Comparison of ENCODE assay signal across 8 mouse cellular contexts in genomic region chr8:47674140-47674776, GRCm38 (mm10). TPM values are rescaled to one million over a fixed set of nuclear protein-coding genes. Genes with fewer than 3 reads are reported as not detected.
A peak's percentile ranks its signal among the peaks of the same experiment; 100 is the strongest.
DNase-seq lines count a peak whose midpoint lies in the region; ATAC-seq and TF ChIP-seq lines count a peak whose summit lies in the region.

No protein-coding gene starts in this region.

- no peaks in the 10 kb centered on the region for H3K9me3 ChIP-seq in G1E (replicated peaks)
- no peaks in the 10 kb centered on the region for H3K9me3 ChIP-seq in embryonic facial prominence, embryonic 13.5 days
- no peaks in the 10 kb centered on the region for H3K9me3 ChIP-seq in intestine, embryonic 16.5 days (ENCODE audit: control insufficient read depth, low read length)
- H3K9me3 ChIP-seq in neural tube, embryonic 13.5 days: no peaks in the 10 kb centered on the region

- H3K27me3 ChIP-seq in G1E (ENCODE audit: insufficient read depth, low read length): no peaks in the 10 kb centered on the region
- no peaks in the 10 kb centered on the region for H3K27me3 ChIP-seq in embryonic facial prominence, embryonic 13.5 days
- no peaks in the 10 kb centered on the region for H3K27me3 ChIP-seq in intestine, embryonic 16.5 days (replicated peaks; ENCODE audit: control insufficient read depth, insufficient read depth, low read length)
- no peaks in the 10 kb centered on the region for H3K27me3 ChIP-seq in neural tube, embryonic 13.5 days

- H3K4me3 ChIP-seq in left cerebral cortex, adult 2 months: peak overlapping the region; percentile 73
- H3K4me3 ChIP-seq in G1E (ENCODE audit: low read depth, low read length): peak overlapping the region; percentile 99
- peak overlapping the region; percentile 95 for H3K4me3 ChIP-seq in embryonic facial prominence, embryonic 13.5 days
- peak overlapping the region; percentile 93 for H3K4me3 ChIP-seq in intestine, embryonic 16.5 days (ENCODE audit: low read length)
- peak overlapping the region; percentile 84 for H3K4me3 ChIP-seq in neural tube, embryonic 13.5 days

- intact Hi-C loops in left cerebral cortex, adult 2 months (cut with DNase I): loop anchor here (5.0 kb wide), 1 partner anchor 122 kb away; no protein-coding TSS in a partner anchor
- intact Hi-C loops in left cerebral cortex, postnatal 4 days (cut with DNase I): no loop called here
- intact Hi-C loops in left cerebral cortex, postnatal 14 days (cut with DNase I): no loop called here

- H3K9ac ChIP-seq in embryonic facial prominence, embryonic 13.5 days: peak overlapping the region; percentile 89
- H3K9ac ChIP-seq in intestine, embryonic 16.5 days (ENCODE audit: low read depth, low read length): peak overlapping the region; percentile 97
- peak overlapping the region; percentile 89 for H3K9ac ChIP-seq in neural tube, embryonic 13.5 days

- no peak for DNase-seq in left cerebral cortex, adult 2 months (ENCODE audit: extremely low spot score in 1 of 2, low spot score in 2 of 2)
- DNase-seq in left cerebral cortex, postnatal 4 days: no peak
- DNase-seq in G1E (ENCODE audit: low spot score): no peak
- DNase-seq in ovary, postnatal 36 days (ENCODE audit: low spot score): no peak
- DNase-seq in left cerebral cortex, postnatal 14 days (ENCODE audit: low spot score in 2 of 2): no peak

- WGBS in embryonic facial prominence, embryonic 13.5 days: under 1% methylated on average over 59 of the region's 59 CpGs
- WGBS in intestine, embryonic 16.5 days: under 1% methylated on average over 50 of the region's 59 CpGs
- WGBS in neural tube, embryonic 13.5 days: 1% methylated on average over 58 of the region's 59 CpGs

- H3K27ac ChIP-seq in left cerebral cortex, adult 2 months: peak overlapping the region; percentile 99
- peak overlapping the region; percentile 96 for H3K27ac ChIP-seq in embryonic facial prominence, embryonic 13.5 days
- peak overlapping the region; percentile 95 for H3K27ac ChIP-seq in intestine, embryonic 16.5 days (ENCODE audit: low read length)
- H3K27ac ChIP-seq in neural tube, embryonic 13.5 days (replicated peaks): peak overlapping the region; percentile 95

- H3K36me3 ChIP-seq in G1E (replicated peaks): peaks cover 28% of the 10 kb centered on the region
- peaks cover 3% of the 10 kb centered on the region for H3K36me3 ChIP-seq in embryonic facial prominence, embryonic 13.5 days
- H3K36me3 ChIP-seq in intestine, embryonic 16.5 days (ENCODE audit: control insufficient read depth, insufficient read depth, low read length): 0 out of 2 replicates have a peak, but pooled peaks cover under 1% of the 10 kb centered on the region
- no peaks in the 10 kb centered on the region for H3K36me3 ChIP-seq in neural tube, embryonic 13.5 days

- no peak for TF ChIP-seq CTCF in left cerebral cortex, adult 2 months (IDR thresholded peaks at IDR 0.05)
- TF ChIP-seq CTCF in G1E (IDR thresholded peaks at IDR 0.05; ENCODE audit: low read depth, low read length): no peak

- peaks cover 13% of the 10 kb centered on the region for H3K4me1 ChIP-seq in G1E (ENCODE audit: insufficient read depth, low read depth, low read length)
- peaks cover 6% of the 10 kb centered on the region for H3K4me1 ChIP-seq in embryonic facial prominence, embryonic 13.5 days
- H3K4me1 ChIP-seq in intestine, embryonic 16.5 days (ENCODE audit: control insufficient read depth, insufficient read depth, low read length): peaks cover 6% of the 10 kb centered on the region
- peaks cover 12% of the 10 kb centered on the region for H3K4me1 ChIP-seq in neural tube, embryonic 13.5 days (replicated peaks)

- H3K4me2 ChIP-seq in embryonic facial prominence, embryonic 13.5 days: peak overlapping the region; percentile 68
- H3K4me2 ChIP-seq in intestine, embryonic 16.5 days (ENCODE audit: low read depth, low read length): peak overlapping the region; percentile 71
- H3K4me2 ChIP-seq in neural tube, embryonic 13.5 days: peak overlapping the region; percentile 75

- ATAC-seq in G1E (ENCODE audit: extremely low read depth, insufficient number of reproducible peaks, low FRiP score, poor library complexity, severe bottlenecking): no peak
- peak; percentile 22; the same call in 1 of the 2 replicates for ATAC-seq in embryonic facial prominence, embryonic 13.5 days (ENCODE audit: insufficient number of reproducible peaks, insufficient read depth, low FRiP score, low TSS enrichment, low read depth)
- ATAC-seq in intestine, embryonic 16.5 days: peak; percentile 20
- peak; percentile 62 for ATAC-seq in neural tube, embryonic 13.5 days (ENCODE audit: low read depth)

RNA-seq across cellular contexts. Expression of gene Ing2, which starts 1.1 kb away (rescaled TPM):
- 10 to 100 TPM; 52.8 to 56.0 TPM for total RNA-seq in left cerebral cortex, adult 2 months (2021)
- total RNA-seq in left cerebral cortex, postnatal 4 days (2021): 10 to 100 TPM; 25.3 to 26.1 TPM
- total RNA-seq in G1E (2014; fragmentation: Nextera tagmentation): 32.2 and 55.6 TPM in 2 replicates
- 22.8 and 33.0 TPM in 2 replicates for total RNA-seq in G1E (2017)
- 5.7 and 6.6 TPM in 2 replicates for polyA plus RNA-seq in G1E (2012)
- polyA plus RNA-seq in embryonic facial prominence, embryonic 13.5 days (2015; fragmentation: Nextera tagmentation; extraction: Ambion mirVana): 12.3 and 14.9 TPM in 2 replicates
- polyA plus RNA-seq in intestine, embryonic 16.5 days (2015; fragmentation: Nextera tagmentation; extraction: Ambion mirVana): 10.4 and 10.8 TPM in 2 replicates
- 7.9 and 8.5 TPM in 2 replicates for polyA plus RNA-seq in neural tube, embryonic 13.5 days (2015; fragmentation: Nextera tagmentation; extraction: Ambion mirVana)
- 10 to 100 TPM; 41.6 to 44.7 TPM for total RNA-seq in left cerebral cortex, postnatal 14 days (2021)

RNA-seq across cellular contexts. Expression of gene Cdkn2aip, which starts 39.5 kb away (rescaled TPM):
- 10 to 100 TPM; 19.5 to 21.2 TPM for total RNA-seq in left cerebral cortex, adult 2 months (2021)
- total RNA-seq in left cerebral cortex, postnatal 4 days (2021): 10 to 100 TPM; 15.7 to 19.8 TPM
- 16.9 and 18.4 TPM in 2 replicates for total RNA-seq in G1E (2014; fragmentation: Nextera tagmentation)
- total RNA-seq in G1E (2017): 19.2 and 20.3 TPM in 2 replicates
- 6.5 and 9.6 TPM in 2 replicates for polyA plus RNA-seq in G1E (2012)
- 26.5 and 27.9 TPM in 2 replicates for polyA plus RNA-seq in embryonic facial prominence, embryonic 13.5 days (2015; fragmentation: Nextera tagmentation; extraction: Ambion mirVana)
- 20.0 and 21.0 TPM in 2 replicates for polyA plus RNA-seq in intestine, embryonic 16.5 days (2015; fragmentation: Nextera tagmentation; extraction: Ambion mirVana)
- polyA plus RNA-seq in neural tube, embryonic 13.5 days (2015; fragmentation: Nextera tagmentation; extraction: Ambion mirVana): 37.2 and 42.3 TPM in 2 replicates
- total RNA-seq in left cerebral cortex, postnatal 14 days (2021): 10 to 100 TPM; 13.5 to 15.8 TPM
